Mouse (Mus musculus): ENCODE results near the gene Smim13.

Gene Smim13

GRCm38 (mm10) chr13:41280696-41281095 is 31.1 kb downstream of the Smim13 start:
- in situ Hi-C loops (cut with MboI; ENCODE audit: unreplicated experiment in 2 of 2) = loop anchor here (5.0 kb wide), 2 partner anchors 292 to 357 kb away; no protein-coding TSS in a partner anchor

DNA sequence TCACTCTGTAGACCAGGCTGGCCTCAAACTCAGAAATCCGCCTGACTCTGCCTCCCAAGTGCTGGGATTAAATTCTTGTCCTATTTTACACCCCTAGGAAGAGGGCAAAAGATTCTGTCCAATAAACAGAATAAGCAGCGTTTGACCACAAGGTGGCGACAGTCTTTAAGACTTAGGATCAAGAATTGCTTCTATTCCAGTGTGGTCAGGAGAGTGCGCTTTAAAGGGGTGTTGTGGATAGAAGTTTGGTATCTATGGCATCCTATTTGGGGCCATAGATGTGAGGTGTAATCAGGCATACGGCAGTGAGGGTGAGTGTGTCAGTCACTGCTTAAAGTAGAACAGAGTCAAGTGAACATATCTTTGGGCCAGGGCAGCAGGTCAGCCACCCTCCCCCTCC is 33.6 kb downstream of the Smim13 start:
- in situ Hi-C loops (cut with MboI; ENCODE audit: unreplicated experiment in 2 of 2) = loop anchor here (5.0 kb wide), 2 partner anchors 289 to 354 kb away; no protein-coding TSS in a partner anchor

- in situ Hi-C loops (cut with MboI; ENCODE audit: unreplicated experiment in 2 of 2) = no loop called here
Measured at GRCm38 (mm10) chr13:41285448-41285847, 35.8 kb downstream of the Smim13 start.

DNA sequence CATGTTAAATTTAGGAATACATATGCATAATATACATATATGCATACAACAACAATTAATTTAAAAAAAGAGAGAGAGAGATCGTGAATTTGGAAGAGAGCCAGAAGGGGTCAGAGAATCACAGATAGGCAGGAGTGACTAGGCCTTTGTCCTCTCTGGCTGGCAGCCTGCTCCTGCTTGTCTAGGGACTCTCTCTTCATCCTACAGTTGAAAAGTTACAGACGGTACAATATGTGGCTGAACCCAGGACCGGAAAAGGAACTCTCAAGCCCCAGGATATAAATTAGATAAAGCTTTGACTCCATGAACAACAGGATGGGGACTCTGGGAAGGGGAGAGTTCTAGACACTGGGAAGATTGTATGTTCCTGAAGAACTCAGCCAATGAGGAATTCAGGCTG is 36.6 kb downstream of the Smim13 start:
- in situ Hi-C loops (cut with MboI; ENCODE audit: unreplicated experiment in 2 of 2) = no loop called here

- in situ Hi-C loops (cut with MboI; ENCODE audit: unreplicated experiment in 2 of 2) = no loop called here
Measured at GRCm38 (mm10) chr13:41291466-41291974, 41.9 kb downstream of the Smim13 start.

DNA sequence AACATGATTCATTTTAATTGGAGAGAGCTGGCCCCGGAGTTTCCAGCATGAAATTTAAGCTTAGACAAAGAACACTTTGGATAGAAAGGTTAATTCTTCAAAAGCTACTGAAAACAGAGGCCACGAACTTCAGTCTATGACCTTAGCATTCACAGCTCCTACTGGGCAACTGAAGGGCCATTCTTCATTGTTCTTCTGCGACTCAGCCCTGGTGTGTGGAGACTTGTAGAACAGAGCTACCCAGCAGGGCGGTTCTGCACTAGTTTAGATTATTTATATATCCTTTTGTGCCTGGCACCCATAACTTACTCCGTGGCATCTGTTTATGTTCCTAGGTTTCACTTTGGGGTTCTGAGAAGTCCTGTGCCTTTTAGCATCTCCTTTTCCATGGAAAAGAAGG is 44.0 kb downstream of the Smim13 start:
- in situ Hi-C loops (cut with MboI; ENCODE audit: unreplicated experiment in 2 of 2) = no loop called here

GRCm38 (mm10) chr13:41295886-41296285 is 46.2 kb downstream of the Smim13 start:
- in situ Hi-C loops (cut with MboI; ENCODE audit: unreplicated experiment in 2 of 2) = no loop called here

- in situ Hi-C loops (cut with MboI; ENCODE audit: unreplicated experiment in 2 of 2) = no loop called here
Measured at GRCm38 (mm10) chr13:41296396-41296795, 46.8 kb downstream of the Smim13 start.

DNA sequence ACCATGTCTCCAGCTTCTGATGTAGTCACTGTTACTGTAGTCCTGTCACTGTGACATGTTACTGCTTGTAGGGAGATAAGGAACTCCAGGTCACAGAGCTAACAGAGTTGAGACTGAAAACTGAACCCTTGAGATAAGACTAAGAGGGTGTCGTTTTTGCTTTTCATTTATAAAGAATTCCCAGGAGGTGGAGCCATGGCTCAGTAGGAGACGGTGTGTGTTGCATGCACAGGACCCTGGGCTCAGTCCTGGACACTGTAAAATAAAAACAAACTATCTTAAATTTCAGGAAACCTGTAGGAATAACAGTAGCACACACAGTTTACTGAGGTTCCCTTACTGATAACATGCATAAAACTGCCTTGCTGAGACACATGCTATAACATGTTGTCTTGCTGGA is 48.9 kb downstream of the Smim13 start:
- in situ Hi-C loops (cut with MboI; ENCODE audit: unreplicated experiment in 2 of 2) = no loop called here

DNA sequence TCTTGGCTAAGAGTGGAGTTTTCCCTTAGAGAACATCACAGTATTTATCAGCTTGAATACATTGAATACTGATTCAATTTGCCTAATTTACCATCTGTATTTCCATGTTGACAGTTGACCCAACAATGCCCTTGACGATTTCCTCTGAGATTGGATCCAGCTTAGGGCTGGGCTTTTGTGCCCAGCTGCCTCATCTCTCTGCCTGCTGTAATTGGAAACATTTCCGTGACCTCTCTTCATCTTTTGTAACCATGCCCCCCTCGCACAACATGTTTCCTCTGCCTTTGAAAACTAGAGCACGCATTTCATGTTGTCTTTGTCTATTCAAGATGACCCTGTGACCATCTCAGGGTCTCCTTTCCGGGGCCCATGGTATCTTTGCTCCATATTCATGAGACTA is 49.4 kb downstream of the Smim13 start:
- in situ Hi-C loops (cut with MboI; ENCODE audit: unreplicated experiment in 2 of 2) = no loop called here

DNA sequence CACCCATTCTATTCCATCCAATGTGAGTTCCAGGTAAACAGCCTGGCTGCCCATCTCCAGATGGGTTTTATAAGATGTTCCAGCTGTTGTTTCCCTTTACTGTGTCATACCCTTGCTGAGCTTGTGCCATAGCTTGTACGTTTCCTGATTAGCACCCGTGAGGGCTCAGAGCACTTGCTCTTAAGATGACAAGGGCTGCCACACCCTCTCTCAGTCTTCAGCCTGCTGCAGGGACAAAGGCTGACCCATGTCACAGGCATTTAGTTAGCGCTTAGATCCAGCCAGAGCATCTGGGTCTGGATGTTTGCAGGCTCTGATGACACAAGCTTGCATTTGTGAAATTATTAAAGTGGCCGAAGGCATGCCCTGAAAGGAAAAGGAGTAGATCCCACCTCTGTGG is 50.4 kb downstream of the Smim13 start:
- in situ Hi-C loops (cut with MboI; ENCODE audit: unreplicated experiment in 2 of 2) = loop anchor here (5.0 to 10.0 kb wide), 3 partner anchors 155 to 265 kb away; no protein-coding TSS in a partner anchor

GRCm38 (mm10) chr13:41302716-41303115 is 53.1 kb downstream of the Smim13 start:
- in situ Hi-C loops (cut with MboI; ENCODE audit: unreplicated experiment in 2 of 2) = loop anchor here (5.0 to 10.0 kb wide), 3 partner anchors 152 to 262 kb away; no protein-coding TSS in a partner anchor

- in situ Hi-C loops (cut with MboI; ENCODE audit: unreplicated experiment in 2 of 2) = no loop called here
Measured at GRCm38 (mm10) chr13:41320749-41321148, 71.1 kb downstream of the Smim13 start.

- in situ Hi-C loops (cut with MboI; ENCODE audit: unreplicated experiment in 2 of 2) = no loop called here
Measured at GRCm38 (mm10) chr13:41321433-41321832, 71.8 kb downstream of the Smim13 start.

DNA sequence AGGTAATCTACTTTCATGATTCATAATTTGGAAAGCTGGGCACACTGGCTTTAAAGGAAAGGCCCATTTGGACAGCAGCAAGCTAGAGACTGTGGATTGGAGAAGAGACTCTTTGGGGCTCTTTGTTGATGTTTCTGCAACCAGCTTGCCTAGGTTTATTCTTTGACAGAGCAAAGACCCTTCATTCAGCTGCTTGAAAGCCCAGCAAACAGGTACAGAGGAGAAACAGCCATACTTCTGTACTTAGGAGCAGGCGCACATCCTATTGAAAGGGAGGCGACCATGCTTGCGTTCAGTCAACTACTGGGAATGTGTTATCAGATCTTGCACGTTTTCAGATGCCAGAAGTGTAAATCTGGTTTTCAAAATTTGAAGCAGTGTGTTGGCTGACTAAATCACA is 75.0 kb downstream of the Smim13 start:
- in situ Hi-C loops (cut with MboI; ENCODE audit: unreplicated experiment in 2 of 2) = no loop called here

DNA sequence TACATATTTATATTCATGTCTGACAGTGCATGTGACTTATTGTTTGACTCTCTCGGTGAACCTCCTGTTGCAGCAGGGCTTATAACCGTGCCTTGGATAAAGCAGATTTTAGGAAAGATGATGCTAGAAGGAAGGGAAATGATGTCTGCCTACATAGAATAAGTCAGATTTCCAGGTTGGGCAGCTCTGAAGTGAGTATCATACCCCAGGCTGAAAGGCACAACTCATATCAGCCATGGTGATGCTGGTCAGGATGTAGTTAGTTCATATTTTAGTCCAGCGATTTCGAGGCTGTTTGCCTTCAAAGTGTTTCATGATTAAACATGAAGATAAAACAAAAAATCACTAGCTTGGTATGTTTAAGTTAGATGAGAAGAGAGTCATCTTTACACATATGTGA is 75.7 kb downstream of the Smim13 start:
- in situ Hi-C loops (cut with MboI; ENCODE audit: unreplicated experiment in 2 of 2) = no loop called here

GRCm38 (mm10) chr13:41326134-41326533 is 76.5 kb downstream of the Smim13 start:
- in situ Hi-C loops (cut with MboI; ENCODE audit: unreplicated experiment in 2 of 2) = no loop called here

Data from v-Abl transformed pro-B cells (cell line).